Mouse (Mus musculus) 416B (cell line): ENCODE measurements around the gene Akap7.
A peak's percentile ranks its signal among the peaks of the same experiment; 100 is the strongest.

Experiments used
- DNase-seq: peaks from one replicate; pipeline ENCODE4 v3.0.0; 2011; ENCODE audit warnings: low read depth

Gene Akap7

DNA sequence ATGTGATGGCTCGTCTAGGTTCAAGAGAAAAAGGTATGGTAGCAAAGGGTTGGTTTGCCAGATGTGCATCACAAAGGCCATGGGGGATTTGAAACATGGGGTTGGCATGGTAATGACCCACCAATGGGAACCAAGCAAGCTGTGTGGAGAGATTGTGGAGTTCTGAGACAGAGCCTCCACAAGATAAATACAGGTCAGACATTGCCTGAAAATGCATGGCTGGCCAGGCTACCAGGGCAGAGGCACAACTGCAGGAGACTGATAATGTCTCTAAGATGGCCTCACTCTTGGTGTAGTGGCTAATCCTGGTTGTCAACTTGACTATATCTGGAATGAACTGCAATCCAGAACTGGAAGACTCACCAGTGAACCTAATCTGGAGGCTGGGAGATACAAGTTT lies 174.1 kb downstream of the Akap7 start:
- no peak for DNase-seq

DNA sequence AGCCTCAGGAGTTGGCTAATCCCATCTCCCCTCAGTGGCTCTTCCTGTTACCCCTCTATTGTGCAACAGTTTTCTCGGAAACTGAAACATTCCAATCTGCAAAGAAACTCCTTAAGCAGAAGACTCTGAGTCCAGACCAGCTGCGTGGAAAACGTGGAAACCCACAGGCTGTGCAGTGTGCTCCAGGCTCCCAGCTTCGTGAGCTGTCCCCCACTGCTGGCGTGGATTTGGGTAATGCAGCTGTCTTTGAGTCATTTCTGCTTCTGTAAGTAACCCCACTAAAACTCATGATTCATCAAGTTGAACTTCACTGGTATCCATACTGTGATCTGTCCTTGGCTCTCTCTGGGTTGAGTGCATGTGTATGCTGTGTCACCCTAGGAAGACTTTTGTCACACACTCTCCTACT lies 179.2 kb downstream of the Akap7 start:
- peak; percentile 75 for DNase-seq

DNA sequence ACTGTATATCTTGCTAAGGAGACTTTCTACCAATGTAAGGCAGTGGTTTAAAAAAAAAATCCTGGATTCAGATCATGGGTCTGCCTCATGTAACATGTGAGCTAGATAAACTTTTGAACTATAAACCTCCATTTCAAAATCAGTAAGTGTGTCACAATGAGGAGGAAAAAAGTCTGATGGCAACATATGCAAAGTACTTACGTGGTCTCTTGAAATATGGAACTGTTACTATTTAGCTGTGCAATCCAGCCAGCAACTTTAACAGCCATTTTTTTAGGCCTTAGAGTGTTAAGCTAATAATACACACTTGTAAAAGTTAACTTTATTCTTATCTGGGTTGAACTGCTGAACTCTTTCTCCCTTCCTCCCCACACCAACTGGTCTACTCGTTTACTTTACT lies 181.6 kb downstream of the Akap7 start:
- peak; percentile 64 for DNase-seq

DNA sequence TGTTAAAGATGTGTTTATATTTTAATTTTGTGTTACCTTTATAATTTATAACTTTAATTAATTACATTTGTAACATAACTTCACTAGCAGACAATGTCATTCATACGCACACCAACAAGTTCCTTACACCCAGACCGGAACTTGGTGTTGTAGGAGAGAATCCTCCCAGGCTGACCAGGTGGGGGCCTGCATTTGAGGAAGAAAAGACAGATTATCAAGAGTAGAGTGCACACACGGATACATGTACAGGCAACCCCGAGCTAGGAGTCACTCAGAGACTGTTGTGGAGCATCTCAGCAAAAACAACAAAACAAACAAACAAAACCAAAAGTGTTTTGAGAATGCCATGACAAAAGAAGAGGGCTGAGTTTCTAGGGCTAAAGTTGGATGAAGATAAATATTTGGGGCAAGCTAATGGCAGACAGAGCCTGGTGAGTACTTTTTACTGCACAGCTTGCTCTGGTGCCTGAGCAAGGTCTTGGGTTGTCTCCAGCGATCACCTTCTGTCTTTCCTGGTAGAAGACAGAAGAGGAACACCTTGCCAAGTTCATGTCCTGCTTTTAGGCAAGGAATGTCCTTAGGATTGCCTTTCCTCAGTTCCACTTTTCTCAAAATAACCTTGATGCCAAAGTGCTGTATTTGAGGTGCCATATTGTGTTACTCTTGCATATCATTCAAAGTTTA lies 186.7 kb downstream of the Akap7 start:
- no peak for DNase-seq
